Mouse (Mus musculus): ENCODE measurements around the gene S100a7a.

DNA sequence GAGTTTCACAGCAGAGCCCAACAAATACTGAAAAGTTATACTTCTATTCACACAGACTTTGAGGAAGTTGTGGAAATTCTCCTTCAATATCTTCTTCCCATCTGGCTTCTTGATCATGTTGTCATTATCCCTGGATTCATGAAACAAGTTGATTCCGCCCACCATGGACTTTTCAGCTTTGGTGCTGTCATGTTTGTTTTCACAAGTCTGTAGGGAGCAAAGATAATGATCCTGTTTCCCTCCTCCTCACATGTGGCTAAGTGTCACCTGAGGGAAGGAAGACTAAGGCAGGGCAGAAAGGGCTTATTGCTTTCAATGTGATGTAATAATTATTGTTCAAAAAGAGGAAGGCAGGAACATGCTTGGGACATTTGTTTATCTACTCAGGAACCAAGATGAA, 6.5 kb upstream of the S100a7a start:
- TF ChIP-seq NRF1 (IDR thresholded peaks at IDR 0.05; ENCODE audit: insufficient read depth, low read depth, low read length, poor library complexity, severe bottlenecking) (no peak), GATA1 (IDR thresholded peaks at IDR 0.05; ENCODE audit: low read depth, low read length) (no peak), ETS1 (IDR thresholded peaks at IDR 0.05; ENCODE audit: low read depth, low read length) (no peak), BHLHE40 (IDR thresholded peaks at IDR 0.05; ENCODE audit: borderline replicate concordance, low read depth, low read length) (no peak), ZKSCAN1 (IDR thresholded peaks at IDR 0.05; ENCODE audit: low read depth, low read length) (no peak), SIN3A (IDR thresholded peaks at IDR 0.05; ENCODE audit: low read length) (no peak)

Measured in MEL (cell line).